Mouse (Mus musculus) hindbrain, embryonic 16.5 days (tissue): ENCODE measurements at regions not wholly inside any gene's neighbourhood (a gene's known extent, or its start where the extent isn't known, plus 50 kb on each side); places are given as distances from the start of the nearest gene placed in this dataset.

ENCODE experiments used
- ATAC-seq: fragments of 200-750 bp; cut with Nextera tagmentation; 2 replicates; pipeline ENCODE4 v1.8.0; 2017; ENCODE audit warnings: moderate TSS enrichment, moderate library complexity
- H3K27ac ChIP-seq: fragments of 300-500 bp; sonication (generic); 2 replicates; pipeline ENCODE4 v1.5.1; 2014; ENCODE audit warnings: low read depth, mild to moderate bottlenecking, control low read depth, low read length, moderate library complexity
- H3K27me3 ChIP-seq: fragments of 300-500 bp; sonication (generic); replicated peaks from 2 replicates; pipeline ENCODE4 v1.6.1; 2014; ENCODE audit warnings: low read length; ENCODE audit not compliant: control insufficient read depth, insufficient read depth
- H3K36me3 ChIP-seq: fragments of 300-500 bp; sonication (generic); 2 replicates; pipeline ENCODE4 v1.6.1; 2014; ENCODE audit warnings: mild to moderate bottlenecking, low read length, moderate library complexity, mixed read lengths; ENCODE audit not compliant: control insufficient read depth, insufficient read depth
- H3K4me1 ChIP-seq: fragments of 300-500 bp; sonication (generic); 2 replicates; pipeline ENCODE4 v1.6.1; 2014; ENCODE audit warnings: low read depth, low read length; ENCODE audit not compliant: control insufficient read depth, insufficient read depth
- H3K4me2 ChIP-seq: fragments of 300-500 bp; sonication (generic); 2 replicates; pipeline ENCODE4 v1.6.1; 2014; ENCODE audit warnings: mild to moderate bottlenecking, low read length, control low read depth, moderate library complexity
- H3K4me3 ChIP-seq: fragments of 300-500 bp; sonication (generic); 2 replicates; pipeline ENCODE4 v1.5.1; 2014; ENCODE audit warnings: mild to moderate bottlenecking, low read length, control low read depth, moderate library complexity
- H3K9ac ChIP-seq: fragments of 300-500 bp; sonication (generic); 2 replicates; pipeline ENCODE4 v1.6.1; 2014; ENCODE audit warnings: low read depth, mild to moderate bottlenecking, control low read depth, low read length, moderate library complexity
- H3K9me3 ChIP-seq: fragments of 300-500 bp; sonication (generic); 2 replicates; pipeline ENCODE4 v1.6.1; 2014; ENCODE audit warnings: mild to moderate bottlenecking, low read length, moderate library complexity; ENCODE audit not compliant: control insufficient read depth
- WGBS: fragments of 180-500 bp; shearing (Covaris S2); extraction: QIAGEN DNeasy Blood & Tissue Kit; methylation state at CpG from one replicate; pipeline ENCODE4 v1.1.7; 2014; 5-methylcytosine and 5-hydroxymethylcytosine counted together

- H3K4me1 ChIP-seq: peaks cover 17% of the 10 kb centered on the region
- H3K27ac ChIP-seq: no peak overlapping the region
- H3K27me3 ChIP-seq: no peaks in the 10 kb centered on the region
- no peaks in the 10 kb centered on the region for H3K9me3 ChIP-seq
- H3K4me3 ChIP-seq: no peak overlapping the region
- 91% methylated on average over 1 of the region's 2 CpGs for WGBS
- H3K9ac ChIP-seq: no peak overlapping the region
- no peak overlapping the region for H3K4me2 ChIP-seq
- H3K36me3 ChIP-seq: no peaks in the 10 kb centered on the region
- no peak for ATAC-seq
Observed at GRCm38 (mm10) chr2:167861178-167861520, 70.7 kb upstream of the Ptpn1 start.

- H3K36me3 ChIP-seq: no peaks in the 10 kb centered on the region
- H3K9ac ChIP-seq: 0 out of 2 replicates have a peak overlapping the region, but pooled peaks have one; percentile 28
- ATAC-seq: peak; percentile 81
- peaks cover 17% of the 10 kb centered on the region for H3K4me1 ChIP-seq
- H3K4me2 ChIP-seq: no peak overlapping the region
- no peak overlapping the region for H3K4me3 ChIP-seq
- no peaks in the 10 kb centered on the region for H3K27me3 ChIP-seq
- peak overlapping the region; percentile 32; the same call in 1 of the 2 replicates for H3K27ac ChIP-seq
- no peaks in the 10 kb centered on the region for H3K9me3 ChIP-seq
- 33% methylated on average over 10 of the region's 10 CpGs for WGBS
Observed at GRCm38 (mm10) chr2:167860457-167861177, 71.2 kb upstream of the Ptpn1 start.

GRCm38 (mm10) chr2:167859575-167859974, 72.3 kb upstream of the Ptpn1 start:
- 60% methylated on average over 10 of the region's 10 CpGs for WGBS
- ATAC-seq: no peak

GRCm38 (mm10) chr2:167858346-167858745, 73.5 kb upstream of the Ptpn1 start:
- Histone ChIP-seq H3K4me1 (peaks cover 9% of the 10 kb centered on the region), H3K4me3 (no peak overlapping the region), H3K4me2 (no peak overlapping the region), H3K9me3 (no peaks in the 10 kb centered on the region), H3K27me3 (no peaks in the 10 kb centered on the region), H3K9ac (no peak overlapping the region), H3K36me3 (no peaks in the 10 kb centered on the region), H3K27ac (no peak overlapping the region)
- WGBS: 69% methylated on average over 10 of the region's 10 CpGs
- no peak for ATAC-seq

More at GRCm38 (mm10) chr2:167859575-167859974, 72.3 kb upstream of the Ptpn1 start:
- Histone ChIP-seq H3K27ac (no peak overlapping the region), H3K9me3 (no peaks in the 10 kb centered on the region), H3K4me1 (peaks cover 16% of the 10 kb centered on the region), H3K27me3 (no peaks in the 10 kb centered on the region), H3K36me3 (no peaks in the 10 kb centered on the region), H3K4me3 (no peak overlapping the region), H3K4me2 (no peak overlapping the region), H3K9ac (no peak overlapping the region)

- WGBS: 75% methylated on average over 8 of the region's 8 CpGs
- Histone ChIP-seq H3K4me2 (no peak overlapping the region), H3K27ac (no peak overlapping the region), H3K9me3 (no peaks in the 10 kb centered on the region), H3K9ac (no peak overlapping the region), H3K4me1 (peaks cover 9% of the 10 kb centered on the region), H3K27me3 (no peaks in the 10 kb centered on the region), H3K4me3 (no peak overlapping the region), H3K36me3 (no peaks in the 10 kb centered on the region)
- no peak for ATAC-seq
Observed at GRCm38 (mm10) chr2:167857911-167858310, 73.9 kb upstream of the Ptpn1 start.

- Histone ChIP-seq H3K4me2 (no peak overlapping the region), H3K36me3 (no peaks in the 10 kb centered on the region), H3K4me1 (peaks cover 9% of the 10 kb centered on the region), H3K27me3 (no peaks in the 10 kb centered on the region), H3K27ac (no peak overlapping the region), H3K4me3 (no peak overlapping the region), H3K9ac (no peak overlapping the region), H3K9me3 (no peaks in the 10 kb centered on the region)
- WGBS: 86% methylated on average over 10 of the region's 10 CpGs
- no peak for ATAC-seq
Observed at GRCm38 (mm10) chr2:167856920-167857475, 74.9 kb upstream of the Ptpn1 start.

- Histone ChIP-seq H3K27ac (no peak overlapping the region), H3K4me2 (no peak overlapping the region), H3K36me3 (no peaks in the 10 kb centered on the region), H3K9ac (no peak overlapping the region), H3K27me3 (no peaks in the 10 kb centered on the region), H3K4me1 (peaks cover 9% of the 10 kb centered on the region), H3K9me3 (no peaks in the 10 kb centered on the region), H3K4me3 (no peak overlapping the region)
- WGBS: 44% methylated on average over 3 of the region's 3 CpGs
- ATAC-seq: no peak
Observed at GRCm38 (mm10) chr2:167856020-167856419, 75.8 kb upstream of the Ptpn1 start.

GRCm38 (mm10) chr2:167854060-167854459, 77.8 kb upstream of the Ptpn1 start:
- Histone ChIP-seq H3K27me3 (no peaks in the 10 kb centered on the region), H3K4me2 (no peak overlapping the region), H3K4me3 (no peak overlapping the region), H3K36me3 (no peaks in the 10 kb centered on the region), H3K4me1 (no peaks in the 10 kb centered on the region), H3K9ac (no peak overlapping the region), H3K27ac (no peak overlapping the region), H3K9me3 (no peaks in the 10 kb centered on the region)
- 88% methylated on average over 1 of the region's 1 CpGs for WGBS
- no peak for ATAC-seq

GRCm38 (mm10) chr2:167853411-167853821, 78.4 kb upstream of the Ptpn1 start:
- WGBS: 76% methylated on average over 8 of the region's 8 CpGs
- H3K27ac ChIP-seq: no peak overlapping the region
- no peak overlapping the region for H3K9ac ChIP-seq
- H3K4me1 ChIP-seq: no peaks in the 10 kb centered on the region
- no peak overlapping the region for H3K4me2 ChIP-seq
- no peaks in the 10 kb centered on the region for H3K9me3 ChIP-seq
- ATAC-seq: no peak
- no peaks in the 10 kb centered on the region for H3K27me3 ChIP-seq
- no peak overlapping the region for H3K4me3 ChIP-seq
- no peaks in the 10 kb centered on the region for H3K36me3 ChIP-seq
